Mouse (Mus musculus) embryonic facial prominence, embryonic 14.5 days (tissue): ENCODE measurements at regions not wholly inside any gene's neighbourhood (a gene's known extent, or its start where the extent isn't known, plus 50 kb on each side); places are given as distances from the start of the nearest gene placed in this dataset. TPM values are rescaled to one million over a fixed set of nuclear protein-coding genes. Genes with fewer than 3 reads are reported as not detected.

Experiments
- ATAC-seq: fragments of 200-750 bp; cut with Nextera tagmentation; 2 replicates; pipeline ENCODE4 v1.8.0; 2017; ENCODE audit warnings: low read depth, moderate number of reproducible peaks, moderate TSS enrichment
- DNase-seq: peaks from one replicate; pipeline ENCODE4 v3.0.0-alpha.2; 2015; ENCODE audit warnings: low spot score
- H3K27ac ChIP-seq: fragments of 300-500 bp; sonication (generic); replicated peaks from 2 replicates; pipeline ENCODE4 v1.5.1; 2014; ENCODE audit warnings: low read depth, mild to moderate bottlenecking, low read length, moderate library complexity
- H3K27me3 ChIP-seq: fragments of 300-500 bp; sonication (generic); replicated peaks from 2 replicates; pipeline ENCODE4 v1.6.1; 2014; ENCODE audit warnings: low read length; ENCODE audit not compliant: control insufficient read depth, insufficient read depth
- H3K36me3 ChIP-seq: fragments of 300-500 bp; sonication (generic); 2 replicates; pipeline ENCODE4 v1.6.1; 2014; ENCODE audit warnings: low read length, mixed read lengths; ENCODE audit not compliant: control insufficient read depth, insufficient read depth
- H3K4me1 ChIP-seq: fragments of 300-500 bp; sonication (generic); 2 replicates; pipeline ENCODE4 v1.6.1; 2014; ENCODE audit warnings: antibody characterized with exemption, low read length; ENCODE audit not compliant: control insufficient read depth, insufficient read depth
- H3K4me2 ChIP-seq: fragments of 300-500 bp; sonication (generic); 2 replicates; pipeline ENCODE4 v1.6.1; 2014; ENCODE audit warnings: low read depth, mild to moderate bottlenecking, low read length, moderate library complexity, mixed read lengths
- H3K4me3 ChIP-seq: fragments of 300-500 bp; sonication (generic); 2 replicates; pipeline ENCODE4 v1.5.1; 2014; ENCODE audit warnings: low read depth, mild to moderate bottlenecking, low read length
- H3K9ac ChIP-seq: fragments of 300-500 bp; sonication (generic); 2 replicates; pipeline ENCODE4 v1.6.1; 2014; ENCODE audit warnings: low read depth, mild to moderate bottlenecking, low read length, moderate library complexity, mixed read lengths
- H3K9me3 ChIP-seq: fragments of 300-500 bp; sonication (generic); 2 replicates; pipeline ENCODE4 v1.6.1; 2016; ENCODE audit warnings: low read length; ENCODE audit not compliant: control insufficient read depth
- microRNA counts: library from miRNA; unstranded; fragments of <30 nt; microRNA quantifications from one replicate; lab custom pipeline; 2017
- microRNA-seq: library from miRNA; unstranded; fragments of <30 nt; microRNA quantifications from one replicate; pipeline ENCODE4, GENCODE M21; 2016; ENCODE audit warnings: borderline number of aligned reads

DNA sequence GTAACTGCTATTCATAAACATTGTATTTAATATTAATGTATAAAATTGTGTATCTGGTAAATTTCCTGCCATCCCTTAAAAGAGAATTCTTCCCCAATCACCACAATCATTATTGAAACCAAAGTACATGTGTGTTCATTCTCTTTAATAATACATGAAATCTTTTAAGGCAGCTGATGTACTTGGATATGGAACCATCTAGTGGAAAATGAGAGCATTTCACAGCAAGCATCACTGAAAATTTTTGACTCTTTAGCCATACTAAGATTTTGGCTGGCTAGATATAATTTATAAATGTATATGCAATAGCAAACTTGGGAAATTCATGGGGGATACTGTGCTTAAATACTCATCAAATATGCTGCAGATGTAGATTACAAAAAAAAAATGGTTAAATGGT, 467.8 kb upstream of the Ndn start:
- no peak for ATAC-seq
- H3K36me3 ChIP-seq: no peaks in the 10 kb centered on the region
- no peaks in the 10 kb centered on the region for H3K27me3 ChIP-seq

More for the DNA sequence above, 467.8 kb upstream of the Ndn start:
- Histone ChIP-seq H3K4me3 (no peak overlapping the region), H3K9ac (no peak overlapping the region), H3K4me1 (no peaks in the 10 kb centered on the region), H3K27ac (no peak overlapping the region), H3K9me3 (no peaks in the 10 kb centered on the region), H3K4me2 (no peak overlapping the region)
- DNase-seq: no peak

MicroRNAs in the stretch of these regions (microRNA counts, 519-probe panel; counts per million panel counts)
- microRNA mmu-miR-344 (lab: Ali Mortazavi, UCI): 19.3 counts per million

Small RNAs in the stretch of these regions (microRNA-seq; reads per million reads assigned to microRNA genes)
- gene Gm22466: not detected
- gene Gm23490: not detected
- gene Gm23873: not detected
- not detected for gene Gm23917
- gene Gm23962: not detected
- gene Gm25533: not detected
- gene Mir344: not detected
- 2.8 reads per million, percentile 14 among the genes with 10 or more reads in this experiment for gene Mir344b
- gene Mir344c: not detected
- gene Mir344d-1: not detected
- gene Mir344d-2: not detected
- not detected for gene Mir344d-3
- not detected for gene Mir344e
- not detected for gene Mir344h-1
- gene Mir344h-2: not detected
